Mouse (Mus musculus): ENCODE data around the gene 4930451I11Rik.

Gene 4930451I11Rik

DNA sequence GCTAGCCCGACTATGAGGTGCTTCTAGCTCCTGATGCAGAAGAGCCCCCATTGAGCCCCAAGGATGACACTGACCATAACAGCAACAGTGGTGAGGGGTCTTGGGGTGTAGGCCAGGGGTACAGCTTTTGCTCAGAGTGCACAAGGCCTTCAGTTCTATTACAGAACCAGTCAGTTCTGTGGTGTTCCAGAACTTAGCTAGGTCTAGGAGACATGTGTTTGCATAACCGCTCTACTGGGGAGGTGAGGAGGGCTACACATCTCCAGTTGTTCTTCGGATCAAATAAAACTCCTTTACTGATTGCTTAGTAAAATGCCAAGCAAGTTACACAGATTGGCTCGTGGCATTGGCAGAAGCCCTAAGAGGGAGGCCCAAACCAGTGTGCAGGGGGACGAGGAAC, at the start of gene 4930451I11Rik:
TSS of gene 4930451I11Rik (minus strand) at position 101 of the 400 bp plus-strand sequence.
- DNase-seq (ENCODE audit: low read depth in 2 of 2, low spot score in 2 of 2) = no peak

DNA sequence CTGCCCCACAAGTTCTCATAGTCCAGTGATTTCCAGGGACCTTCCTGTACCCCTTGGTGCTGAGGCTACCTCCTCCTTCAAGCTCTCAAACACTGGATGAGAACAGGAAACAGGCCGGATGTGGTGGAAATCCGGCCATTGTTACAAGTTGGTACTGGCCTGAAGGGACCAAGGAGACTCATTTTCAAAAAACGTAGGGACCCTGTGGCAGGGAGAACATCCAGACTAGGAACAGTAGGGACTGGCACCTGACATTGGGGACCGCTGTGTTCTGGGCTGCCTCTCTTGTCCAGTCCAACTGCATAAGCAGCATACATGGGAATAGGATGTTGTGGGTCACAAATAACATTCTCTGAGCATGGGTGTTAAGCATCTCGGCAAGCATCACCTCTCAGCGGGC, 49.6 kb upstream of the 4930451I11Rik start:
- DNase-seq (ENCODE audit: low read depth in 2 of 2, low spot score in 2 of 2) = no peak

DNA sequence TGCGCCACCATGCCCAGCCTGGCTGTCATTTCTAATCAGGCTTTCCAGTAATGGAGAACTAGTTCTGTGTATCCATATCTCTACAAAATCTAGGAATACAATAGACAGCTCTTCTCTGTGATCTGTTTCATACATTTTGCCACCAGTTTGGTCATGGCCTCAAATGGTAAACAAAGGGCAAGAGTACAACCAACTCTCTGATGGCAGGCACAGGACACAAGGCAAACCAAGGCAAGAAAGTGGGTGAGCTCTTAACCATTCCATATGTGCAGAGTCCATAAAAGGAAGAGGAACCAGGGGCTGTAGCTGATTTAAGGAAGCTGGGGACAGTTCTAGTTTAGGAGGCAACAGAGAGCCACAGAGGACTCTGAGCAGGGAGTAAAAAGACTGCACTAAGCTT, 45.8 kb upstream of the 4930451I11Rik start:
- no peak for DNase-seq (ENCODE audit: low read depth in 2 of 2, low spot score in 2 of 2)

DNA sequence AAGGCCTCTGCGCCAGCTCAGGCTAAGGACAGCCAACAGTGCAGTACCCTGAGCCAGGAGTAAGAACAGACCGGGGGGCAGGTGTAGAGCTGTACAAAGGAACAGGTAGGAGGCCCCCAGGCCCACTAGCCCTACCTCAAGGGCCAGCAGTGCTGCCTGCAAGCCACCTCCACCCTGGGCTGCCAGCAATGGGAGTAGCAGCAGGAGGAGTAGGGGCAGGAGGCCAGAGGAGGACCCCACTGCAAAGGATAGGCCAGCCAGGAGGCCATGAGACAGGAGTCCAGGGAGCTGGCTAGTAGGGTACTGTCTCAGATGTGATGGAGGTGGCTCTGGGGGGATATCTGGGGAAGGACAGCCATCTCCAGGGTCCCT, 39.1 kb upstream of the 4930451I11Rik start:
- no peak for DNase-seq (ENCODE audit: low read depth in 2 of 2, low spot score in 2 of 2)

DNA sequence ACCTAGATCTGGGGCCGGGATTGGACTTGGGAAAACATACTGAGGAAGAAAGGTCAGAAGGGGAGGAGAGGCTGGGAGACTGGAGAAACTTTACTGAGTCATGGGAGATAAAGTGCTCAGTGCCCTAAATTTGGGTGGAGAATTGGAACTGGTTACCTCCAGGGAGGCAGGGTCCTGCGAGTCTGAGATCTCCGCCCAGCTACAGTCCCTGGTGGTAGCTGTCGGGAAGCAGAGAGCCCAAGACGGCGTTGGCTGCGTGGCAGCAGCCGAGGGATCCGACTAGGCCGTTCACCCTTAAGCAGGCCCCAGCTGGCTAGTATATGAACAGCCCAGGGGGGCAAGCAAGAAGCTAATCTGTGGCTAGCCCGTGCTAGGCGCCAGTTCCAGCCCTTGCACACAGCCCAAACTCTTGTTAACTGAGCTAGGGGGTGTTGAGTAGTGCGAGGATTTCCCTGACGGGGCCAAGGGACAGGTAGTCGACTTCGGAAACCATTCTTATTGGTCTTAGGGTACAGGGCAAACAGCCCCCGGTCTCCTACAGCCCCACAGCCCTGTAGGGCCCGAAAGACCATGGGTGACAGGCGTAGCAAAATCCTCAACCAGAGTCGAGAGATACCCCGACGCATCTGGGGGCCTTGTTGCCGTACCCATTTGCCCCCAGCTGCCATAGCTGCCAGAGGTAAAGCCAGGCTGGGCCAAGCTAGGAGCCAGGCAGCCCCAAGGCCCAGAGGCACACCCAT, 38.5 kb upstream of the 4930451I11Rik start:
- DNase-seq (ENCODE audit: low read depth in 2 of 2, low spot score in 2 of 2) = no peak

DNA sequence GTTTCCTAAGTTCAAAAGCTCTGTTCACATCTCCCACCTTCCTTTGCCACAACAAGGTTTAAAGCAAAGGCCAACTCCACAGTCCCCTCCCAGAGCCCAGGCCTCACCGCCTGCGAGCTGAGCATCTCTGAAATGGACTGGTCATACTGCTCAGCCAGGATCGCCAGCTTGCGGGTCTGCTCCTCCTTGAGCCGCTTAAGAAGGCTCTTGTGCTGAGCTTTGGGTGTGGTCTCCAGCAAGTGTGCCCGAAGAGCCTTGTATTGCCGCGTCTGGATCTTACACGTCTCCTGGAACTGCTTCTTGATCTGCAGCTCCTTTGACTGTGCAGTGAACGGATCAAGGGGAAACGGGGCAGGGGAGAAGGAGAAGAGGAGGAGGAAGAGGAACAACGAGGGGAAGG, 36.6 kb upstream of the 4930451I11Rik start:
- no peak for DNase-seq (ENCODE audit: low read depth in 2 of 2, low spot score in 2 of 2)

DNA sequence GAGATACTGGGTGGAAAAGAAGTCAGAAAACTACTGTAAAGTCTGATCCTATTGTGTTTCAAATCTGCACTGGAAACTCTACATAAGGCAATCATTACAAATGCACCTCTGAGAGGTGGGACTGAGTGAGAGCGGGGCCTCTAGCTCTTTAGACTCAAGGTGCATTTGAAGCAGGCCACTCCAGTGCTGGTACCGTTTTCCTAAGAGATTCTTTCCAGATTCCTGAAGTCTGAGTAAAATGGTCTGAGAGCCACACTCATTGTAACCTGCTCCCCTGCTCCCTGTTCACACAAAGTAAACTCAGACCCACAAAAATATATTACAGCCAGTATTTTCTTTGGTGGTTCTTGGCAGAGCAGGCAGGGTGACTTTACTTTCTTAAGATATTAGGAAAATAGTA, 36.1 kb upstream of the 4930451I11Rik start:
- no peak for DNase-seq (ENCODE audit: low read depth in 2 of 2, low spot score in 2 of 2)

DNA sequence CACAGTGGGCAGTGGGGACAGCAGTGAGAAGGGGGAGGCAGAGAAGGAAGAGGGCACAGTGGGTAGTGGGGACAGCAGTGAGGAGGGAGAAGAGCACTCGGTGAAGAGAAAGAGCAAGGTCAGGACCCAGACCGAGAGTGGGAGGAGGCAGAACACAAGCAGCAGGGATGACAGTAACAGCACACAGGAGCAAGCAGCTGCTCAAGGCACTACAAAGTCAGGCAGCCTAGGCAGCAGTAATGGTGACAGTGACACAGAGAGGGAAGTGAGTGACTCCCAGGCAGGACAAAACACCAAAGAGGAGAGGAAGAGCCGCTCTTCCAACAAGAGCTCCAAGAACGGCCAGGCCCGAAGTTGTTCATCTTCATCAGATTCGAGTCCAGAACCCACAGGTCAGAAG, 32.4 kb upstream of the 4930451I11Rik start:
- no peak for DNase-seq (ENCODE audit: low read depth in 2 of 2, low spot score in 2 of 2)

DNA sequence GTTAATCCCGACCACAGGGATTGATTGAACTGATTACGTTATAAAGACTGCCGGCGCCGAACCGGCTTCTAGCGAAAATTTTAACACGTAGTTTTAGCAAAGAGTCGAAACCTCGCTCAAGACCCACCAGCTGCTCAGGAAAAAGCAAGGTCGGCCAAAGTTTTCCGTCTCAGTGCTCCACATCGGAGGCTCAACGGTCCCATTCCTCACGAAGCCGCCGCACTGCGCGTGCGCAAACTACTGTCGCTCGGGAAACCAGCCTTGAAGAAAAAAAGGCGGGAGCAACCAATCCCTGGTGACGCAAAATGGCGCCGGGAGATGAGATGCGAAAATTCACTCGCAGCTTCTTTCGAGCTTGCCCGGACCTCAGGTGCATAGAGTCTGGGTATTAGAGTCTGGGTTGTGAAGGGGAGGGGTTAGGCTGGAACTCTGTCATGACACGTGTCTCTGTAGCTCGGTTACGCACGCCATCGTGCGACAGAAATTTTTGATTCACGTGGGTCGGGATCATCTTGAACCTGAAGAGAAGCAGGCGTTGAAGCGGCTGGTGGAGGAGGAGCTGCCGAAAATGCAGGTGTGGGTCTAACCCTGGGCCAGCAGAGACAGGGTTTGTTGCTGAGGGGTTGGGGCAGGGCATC, 30.8 kb upstream of the 4930451I11Rik start, which contains the start of gene Ino80e:
TSS of gene Ino80e (minus strand) at position 231 of the 638 bp plus-strand sequence.
- peak; percentile 84 to 88 for DNase-seq (ENCODE audit: low read depth in 2 of 2, low spot score in 2 of 2)

DNA sequence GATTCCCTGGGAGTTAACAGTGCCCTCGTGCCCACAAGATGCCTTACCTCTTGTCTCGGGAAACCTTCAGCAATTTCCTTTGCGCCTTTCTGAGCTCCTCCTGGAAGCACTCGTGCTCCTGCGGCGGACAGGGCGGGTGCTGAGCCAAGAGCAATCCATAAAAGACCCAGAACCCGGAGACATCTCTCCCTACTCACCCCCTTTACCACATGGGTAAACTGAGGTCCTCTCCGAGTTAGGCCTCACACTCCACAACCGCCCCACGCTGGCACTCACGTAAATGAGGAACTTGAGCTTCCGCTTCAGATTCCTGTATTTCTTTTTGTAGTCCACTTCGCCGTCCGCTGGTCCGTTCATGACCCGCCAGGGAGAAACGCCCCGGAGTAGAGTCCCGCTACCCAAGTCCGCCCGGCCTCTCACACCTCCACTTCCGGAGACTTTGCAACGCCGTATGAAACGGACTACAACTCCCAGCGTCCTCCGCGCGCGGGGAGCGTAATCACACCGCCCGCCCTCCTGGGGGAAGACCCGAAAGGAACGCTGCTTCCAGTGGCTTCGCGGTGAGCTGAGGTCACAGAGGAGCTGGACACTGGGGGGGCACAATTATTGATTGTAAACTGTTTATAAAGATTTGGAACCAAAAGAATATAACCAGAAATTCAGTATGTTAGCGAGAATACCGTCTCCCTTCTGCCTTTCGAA, 30.1 kb upstream of the 4930451I11Rik start, which contains the start of gene Hirip3:
TSS of gene Hirip3 (plus strand) at position 544 of the 702 bp plus-strand sequence.
- peak; percentile 80 to 90 for DNase-seq (ENCODE audit: low read depth in 2 of 2, low spot score in 2 of 2)

DNA sequence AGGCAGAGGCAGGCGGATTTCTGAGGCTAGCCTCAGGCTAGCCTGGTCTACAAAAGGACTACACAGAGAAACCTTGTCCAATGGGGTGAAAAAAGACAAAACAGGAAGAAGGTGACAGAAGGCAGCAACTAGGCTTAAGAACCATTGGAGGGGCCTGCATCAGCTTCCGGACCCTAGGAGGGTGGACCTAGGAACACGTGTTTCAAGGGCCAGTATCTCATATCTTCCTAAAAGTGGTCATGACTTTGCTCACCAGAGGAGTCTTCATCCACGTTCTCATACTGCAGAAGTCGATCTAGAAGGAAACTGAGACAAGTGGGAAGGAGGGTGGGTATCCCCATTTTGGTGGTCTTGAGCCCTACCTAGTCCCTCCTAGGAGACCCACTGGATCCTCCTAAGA, 29.5 kb upstream of the 4930451I11Rik start:
- no peak for DNase-seq (ENCODE audit: low read depth in 2 of 2, low spot score in 2 of 2)

DNA sequence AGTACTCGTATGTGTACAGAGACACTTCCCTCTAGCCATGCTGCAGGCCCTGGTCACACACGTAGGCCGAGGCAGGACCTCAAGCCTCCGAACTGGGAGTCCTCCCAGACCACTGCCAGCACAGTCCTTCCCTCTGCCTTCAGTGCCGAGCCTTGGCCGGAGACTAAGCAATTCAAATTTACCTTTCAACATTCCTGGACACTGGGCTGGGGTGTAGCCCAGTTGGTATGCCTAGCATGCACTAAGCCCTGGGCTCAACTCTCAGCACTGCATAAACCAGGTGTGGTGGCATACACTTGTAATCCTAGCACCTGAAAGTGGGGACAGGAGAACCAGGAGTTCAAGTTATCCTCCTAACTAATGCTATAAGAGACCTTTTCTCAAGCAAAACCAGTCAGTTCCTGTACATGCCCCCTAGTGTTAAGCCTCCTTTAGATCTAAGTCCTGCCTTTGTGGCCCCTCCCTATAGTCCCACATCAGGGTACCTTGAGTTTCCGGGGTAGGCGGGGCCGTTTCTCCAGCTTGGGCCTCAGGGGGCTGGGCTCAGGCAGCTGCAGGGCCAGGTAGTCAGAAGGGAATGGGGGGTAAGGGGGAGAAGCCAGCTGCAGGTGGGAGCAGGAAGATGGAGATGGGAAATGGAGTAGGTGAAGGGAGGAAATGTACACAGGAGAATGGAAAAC, 25.4 kb upstream of the 4930451I11Rik start:
- DNase-seq (ENCODE audit: low read depth in 2 of 2, low spot score in 2 of 2) = peak in 1 of 2 experiments; percentile 28

DNA sequence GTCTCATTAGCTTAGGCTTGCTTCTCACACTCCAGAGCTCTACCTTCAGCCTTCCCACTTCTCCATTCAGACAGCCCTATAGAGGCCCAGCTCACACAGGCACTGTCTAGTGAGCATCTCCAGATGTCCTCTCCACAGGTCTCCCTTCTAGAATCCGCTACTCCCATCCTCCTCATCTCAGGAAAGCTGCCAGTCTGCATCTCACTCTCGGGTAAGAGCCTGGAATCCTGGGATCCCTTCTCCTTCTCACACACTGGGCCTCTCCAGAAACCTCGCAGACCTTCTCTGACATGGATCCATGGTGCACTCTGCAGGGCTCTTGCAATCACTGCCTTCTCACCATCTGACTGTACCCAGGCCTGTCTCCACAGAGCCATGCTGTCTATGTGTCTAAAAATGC, 24.2 kb upstream of the 4930451I11Rik start:
- DNase-seq (ENCODE audit: low read depth in 2 of 2, low spot score in 2 of 2) = no peak

DNA sequence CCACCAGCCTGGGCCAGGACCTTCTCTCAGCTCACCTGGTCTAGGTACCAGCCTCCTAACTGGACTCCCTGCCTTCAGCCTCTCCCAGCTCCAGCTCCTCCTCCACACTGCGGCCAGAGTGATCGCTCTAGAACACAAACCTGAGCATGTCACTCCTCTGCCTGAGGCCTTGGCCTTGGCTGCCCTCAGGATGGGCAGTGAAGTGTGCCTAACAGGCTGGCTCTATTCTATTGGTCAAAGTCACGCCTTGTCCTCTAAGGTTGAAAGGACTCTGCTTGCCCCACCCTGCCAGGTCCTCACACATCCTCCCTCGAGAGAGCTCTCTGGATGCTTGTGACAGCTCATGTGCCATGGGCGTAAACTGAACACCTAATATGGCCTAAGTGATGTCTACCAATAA, 22.0 kb upstream of the 4930451I11Rik start:
- DNase-seq (ENCODE audit: low read depth in 2 of 2, low spot score in 2 of 2) = no peak

DNA sequence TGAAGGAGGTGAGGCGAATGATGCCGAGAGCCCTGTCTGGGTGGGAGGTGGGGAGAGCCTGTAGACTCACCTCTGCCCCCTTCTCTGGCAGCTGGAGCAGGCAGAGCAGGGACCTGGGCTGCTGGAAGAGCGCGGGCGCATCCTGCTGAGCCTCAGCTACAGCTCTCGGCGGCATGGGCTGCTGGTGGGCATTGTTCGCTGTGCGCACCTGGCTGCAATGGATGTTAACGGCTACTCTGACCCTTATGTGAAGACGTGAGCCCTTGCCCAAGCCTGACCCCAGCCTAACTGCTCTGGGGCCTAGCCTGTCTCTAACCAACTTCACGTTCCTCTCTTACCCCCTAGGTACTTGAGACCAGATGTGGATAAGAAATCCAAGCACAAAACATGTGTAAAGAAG, 19.8 kb upstream of the 4930451I11Rik start:
- no peak for DNase-seq (ENCODE audit: low read depth in 2 of 2, low spot score in 2 of 2)

DNA sequence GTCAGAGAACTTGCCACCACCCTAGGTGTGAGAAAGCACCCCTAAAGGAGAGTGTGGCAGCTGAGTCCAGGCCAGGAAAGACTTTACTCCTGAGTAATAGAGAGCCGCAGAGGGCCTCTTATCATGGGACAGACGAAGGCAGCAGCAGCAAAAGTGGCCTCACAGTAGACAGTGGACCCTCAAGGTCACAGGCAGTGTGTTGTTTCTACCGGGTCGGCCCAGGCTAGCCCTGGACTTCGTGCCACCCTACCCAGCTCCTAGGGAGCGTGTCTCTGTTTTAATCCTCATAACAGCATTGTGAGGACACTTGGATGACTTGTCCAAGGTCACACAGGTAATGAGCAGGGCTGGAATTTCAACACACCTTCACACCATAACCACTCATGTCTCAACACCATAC, 18.7 kb upstream of the 4930451I11Rik start:
- DNase-seq (ENCODE audit: low read depth in 2 of 2, low spot score in 2 of 2) = no peak

DNA sequence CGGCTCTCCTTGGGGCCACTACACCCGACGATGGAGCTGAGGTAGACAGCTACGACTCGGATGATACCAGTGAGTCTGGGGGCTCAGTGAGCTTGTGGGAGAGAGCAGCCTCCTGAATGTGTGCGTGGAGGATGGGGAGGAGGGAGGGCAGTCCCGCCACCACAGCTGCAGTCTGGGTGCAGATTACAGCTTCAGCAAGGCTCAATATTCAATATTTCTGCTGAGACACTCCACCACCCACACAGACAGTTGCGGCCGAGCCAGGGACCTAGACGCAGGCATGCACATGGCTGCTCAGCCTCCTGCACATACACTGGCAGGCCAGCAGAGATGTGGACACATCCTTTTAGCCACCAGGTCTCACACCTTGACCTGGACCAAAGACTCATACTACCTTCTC, 17.4 kb upstream of the 4930451I11Rik start:
- no peak for DNase-seq (ENCODE audit: low read depth in 2 of 2, low spot score in 2 of 2)

DNA sequence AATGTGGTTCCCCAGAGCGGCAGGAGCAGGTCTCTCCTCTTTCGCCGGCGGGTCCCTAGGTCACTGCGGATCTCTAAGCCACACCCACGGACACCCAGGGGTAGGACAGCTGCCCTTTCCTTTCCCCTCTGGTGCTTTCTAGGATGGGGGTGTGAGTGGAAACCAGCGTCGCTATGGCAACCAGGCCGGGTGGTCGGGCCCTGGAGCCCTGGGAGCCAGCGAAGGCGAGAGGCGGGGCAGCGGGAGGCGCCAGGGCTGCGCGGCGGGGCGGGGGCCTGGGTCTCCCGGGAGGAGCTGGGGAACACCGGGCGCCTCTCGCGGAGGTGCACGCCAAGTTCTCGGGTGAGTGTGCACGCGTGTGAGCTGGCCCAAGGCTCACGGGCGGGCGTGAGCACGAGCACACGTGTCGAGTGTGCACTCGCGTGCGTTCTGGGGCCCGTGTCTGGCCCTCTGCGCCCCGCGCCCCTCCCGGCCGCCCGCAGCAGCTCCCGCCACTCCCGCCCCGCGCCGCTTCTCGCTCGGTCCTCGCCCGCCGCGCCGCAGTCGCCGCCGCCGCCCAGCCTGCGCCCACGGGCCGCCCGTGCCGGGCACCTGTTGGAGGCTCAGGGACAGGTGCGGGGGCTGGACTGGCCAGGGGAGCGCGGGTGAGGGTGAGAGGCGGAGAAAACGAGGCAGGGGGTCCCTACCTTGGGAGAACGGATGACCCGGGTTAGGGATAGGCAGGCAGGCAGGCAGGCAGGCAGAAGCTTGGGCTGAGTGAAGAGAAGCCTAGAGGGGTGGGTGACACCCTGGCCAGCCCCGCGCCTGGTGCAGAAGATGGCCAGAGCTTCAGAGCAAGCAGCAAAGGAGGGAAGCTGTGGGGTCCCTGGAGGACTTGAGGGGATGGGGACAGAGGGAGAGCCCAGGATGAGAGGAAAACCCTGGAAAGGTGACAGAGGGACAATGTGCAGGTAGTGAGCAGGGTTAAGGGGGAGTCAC, 16.3 kb upstream of the 4930451I11Rik start:
- no peak for DNase-seq (ENCODE audit: low read depth in 2 of 2, low spot score in 2 of 2)

DNA sequence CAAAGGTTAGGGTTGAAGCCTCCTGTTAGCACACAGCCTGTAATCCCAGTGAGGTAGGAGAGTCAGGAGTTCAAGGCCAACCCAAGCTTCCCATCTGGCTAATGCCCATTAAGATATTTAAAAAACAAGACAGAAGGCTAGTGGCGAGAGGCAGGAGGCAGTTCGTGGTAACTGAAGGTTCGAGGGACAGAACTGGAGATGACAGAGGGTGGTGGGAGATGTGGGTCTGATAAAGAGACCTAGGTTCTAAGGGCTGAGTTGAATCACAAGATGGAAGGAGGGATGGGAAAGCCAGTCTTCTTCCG, 15.6 kb upstream of the 4930451I11Rik start, which contains the start of gene Doc2a:
TSS of gene Doc2a (plus strand) at position 301 of the 305 bp plus-strand sequence.
- no peak for DNase-seq (ENCODE audit: low read depth in 2 of 2, low spot score in 2 of 2)

DNA sequence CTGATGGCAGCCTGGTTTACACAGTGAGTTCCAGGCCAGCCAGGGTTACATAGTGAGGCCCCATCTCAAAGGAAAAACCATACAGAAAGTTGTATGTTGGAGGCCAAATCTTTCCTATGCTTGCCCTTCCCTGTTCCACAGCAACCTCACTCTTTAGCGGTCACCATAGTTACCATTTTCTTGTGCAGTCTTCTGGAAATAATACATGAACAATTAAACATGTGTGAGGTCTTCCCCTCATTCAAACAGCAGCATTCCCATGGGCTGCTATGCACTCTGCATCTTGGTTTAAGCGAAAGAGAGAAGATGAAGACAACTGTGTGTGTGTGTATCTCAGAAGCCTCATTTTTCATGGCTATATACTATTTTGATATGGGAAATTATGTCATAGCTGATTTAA, 14.1 kb upstream of the 4930451I11Rik start:
- DNase-seq (ENCODE audit: low read depth in 2 of 2, low spot score in 2 of 2) = no peak
